Mouse (Mus musculus): ENCODE data around the gene Spp1. TPM values are rescaled to one million over a fixed set of nuclear protein-coding genes. Genes with fewer than 3 reads are reported as not detected.
A peak's percentile ranks its signal among the peaks of the same experiment; 100 is the strongest.

The Spp1 gene
- polyA plus RNA-seq, 1 experiment from 2014 or later, result 65.2 TPM

- H3K9me3 ChIP-seq (ENCODE audit: control insufficient read depth, low read length), result no peaks in the 10 kb centered on the region
- DNase-seq, result peak; percentile 26
- ATAC-seq (ENCODE audit: low FRiP score, low TSS enrichment), result no peak
Observed at GRCm38 (mm10) chr5:104460856-104461255, 25.9 kb downstream of the Spp1 start.

GRCm38 (mm10) chr5:104465279-104465678 lies 30.4 kb downstream of the Spp1 start:
- DNase-seq (no peak), ATAC-seq (ENCODE audit: low FRiP score, low TSS enrichment) (no peak)
- no peak overlapping the region for H3K27ac ChIP-seq (replicated peaks; ENCODE audit: low read depth, low read length)
- no peak overlapping the region for H3K4me2 ChIP-seq (ENCODE audit: low read length)
- no peaks in the 10 kb centered on the region for H3K9me3 ChIP-seq (ENCODE audit: control insufficient read depth, low read length)
- peaks cover 27% of the 10 kb centered on the region for H3K36me3 ChIP-seq (ENCODE audit: control insufficient read depth, insufficient read depth, low read length)
- no peaks in the 10 kb centered on the region for H3K27me3 ChIP-seq (ENCODE audit: control insufficient read depth, insufficient read depth, low read length)
- H3K9ac ChIP-seq (replicated peaks; ENCODE audit: low read length), result no peak overlapping the region
- H3K4me3 ChIP-seq (replicated peaks; ENCODE audit: low read depth, low read length), result no peak overlapping the region
- 85% methylated on average over 8 of the region's 8 CpGs for WGBS
- H3K4me1 ChIP-seq (ENCODE audit: control insufficient read depth, insufficient read depth, low read length), result 0 out of 2 replicates have a peak, but pooled peaks cover 6% of the 10 kb centered on the region

More at GRCm38 (mm10) chr5:104460856-104461255, 25.9 kb downstream of the Spp1 start:
- peaks cover 5% of the 10 kb centered on the region; the same call in 1 of the 2 replicates for H3K36me3 ChIP-seq (ENCODE audit: control insufficient read depth, insufficient read depth, low read length)
- peak overlapping the region; percentile 72 for H3K4me2 ChIP-seq (ENCODE audit: low read length)
- no peak overlapping the region for H3K27ac ChIP-seq (replicated peaks; ENCODE audit: low read depth, low read length)
- 57% methylated on average over 6 of the region's 7 CpGs for WGBS
- H3K4me3 ChIP-seq (replicated peaks; ENCODE audit: low read depth, low read length), result peak overlapping the region; percentile 80
- peaks cover 16% of the 10 kb centered on the region; the same call in 1 of the 2 replicates for H3K4me1 ChIP-seq (ENCODE audit: control insufficient read depth, insufficient read depth, low read length)
- 0 out of 2 replicates have a peak overlapping the region, but pooled peaks have one; percentile 3 for H3K9ac ChIP-seq (replicated peaks; ENCODE audit: low read length)
- H3K27me3 ChIP-seq (ENCODE audit: control insufficient read depth, insufficient read depth, low read length), result no peaks in the 10 kb centered on the region

DNA sequence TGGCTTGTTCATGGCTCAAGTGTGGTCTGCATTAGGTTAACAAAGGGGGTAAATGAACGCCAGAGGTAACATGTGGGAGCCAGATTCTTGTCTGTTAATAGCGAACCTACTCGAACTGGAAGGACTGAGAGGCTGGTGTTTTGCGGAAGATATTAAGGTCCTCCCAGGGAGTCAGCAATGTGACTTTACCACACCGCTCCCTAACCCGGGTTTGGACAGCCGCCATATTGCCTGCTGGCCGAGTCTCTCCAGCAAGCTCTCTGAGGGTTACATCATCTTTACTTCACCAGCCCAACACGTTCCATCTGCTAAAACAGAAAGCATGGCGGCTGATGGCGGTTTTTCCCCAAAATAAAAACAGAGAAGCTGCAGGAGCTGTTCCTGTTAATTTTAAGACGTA lies 30.8 kb downstream of the Spp1 start:
- no peaks in the 10 kb centered on the region for H3K27me3 ChIP-seq (ENCODE audit: control insufficient read depth, insufficient read depth, low read length)
- no peak for DNase-seq
- H3K4me1 ChIP-seq (ENCODE audit: control insufficient read depth, insufficient read depth, low read length), result 0 out of 2 replicates have a peak, but pooled peaks cover 6% of the 10 kb centered on the region
- no peaks in the 10 kb centered on the region for H3K9me3 ChIP-seq (ENCODE audit: control insufficient read depth, low read length)
- H3K9ac ChIP-seq (replicated peaks; ENCODE audit: low read length), result no peak overlapping the region
- peaks cover 30% of the 10 kb centered on the region for H3K36me3 ChIP-seq (ENCODE audit: control insufficient read depth, insufficient read depth, low read length)
- no peak overlapping the region for H3K27ac ChIP-seq (replicated peaks; ENCODE audit: low read depth, low read length)
- ATAC-seq (ENCODE audit: low FRiP score, low TSS enrichment), result no peak
- 92% methylated on average over 12 of the region's 12 CpGs for WGBS
- no peak overlapping the region for H3K4me3 ChIP-seq (replicated peaks; ENCODE audit: low read depth, low read length)
- H3K4me2 ChIP-seq (ENCODE audit: low read length), result no peak overlapping the region

DNA sequence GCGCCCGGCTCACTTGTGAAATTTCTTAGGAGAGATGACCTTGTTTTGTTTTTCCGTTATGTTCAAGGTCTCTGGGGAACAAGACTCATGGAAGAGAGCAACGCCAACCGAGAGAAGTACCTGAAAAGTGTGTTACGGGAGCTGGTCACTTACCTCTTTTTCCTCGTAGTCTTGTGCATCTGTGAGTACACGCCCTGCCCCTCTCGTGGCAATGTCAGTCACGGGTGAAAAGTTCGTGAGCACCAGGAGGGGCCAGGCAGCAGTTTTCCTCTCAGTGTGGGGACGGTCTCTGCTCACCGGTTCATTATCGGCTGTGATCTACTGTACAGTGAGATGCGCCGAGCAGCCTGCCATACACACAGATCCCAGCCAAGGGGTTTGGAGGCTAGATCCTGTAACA lies 31.9 kb downstream of the Spp1 start:
- Histone ChIP-seq H3K4me2 (ENCODE audit: low read length) (no peak overlapping the region), H3K9me3 (ENCODE audit: control insufficient read depth, low read length) (no peaks in the 10 kb centered on the region), H3K9ac (replicated peaks; ENCODE audit: low read length) (no peak overlapping the region), H3K4me3 (replicated peaks; ENCODE audit: low read depth, low read length) (no peak overlapping the region), H3K27ac (replicated peaks; ENCODE audit: low read depth, low read length) (no peak overlapping the region), H3K27me3 (ENCODE audit: control insufficient read depth, insufficient read depth, low read length) (no peaks in the 10 kb centered on the region), H3K36me3 (ENCODE audit: control insufficient read depth, insufficient read depth, low read length) (peaks cover 37% of the 10 kb centered on the region), H3K4me1 (ENCODE audit: control insufficient read depth, insufficient read depth, low read length) (no peaks in the 10 kb centered on the region)
- 94% methylated on average over 16 of the region's 16 CpGs for WGBS
- no peak for ATAC-seq (ENCODE audit: low FRiP score, low TSS enrichment)
- no peak for DNase-seq

DNA sequence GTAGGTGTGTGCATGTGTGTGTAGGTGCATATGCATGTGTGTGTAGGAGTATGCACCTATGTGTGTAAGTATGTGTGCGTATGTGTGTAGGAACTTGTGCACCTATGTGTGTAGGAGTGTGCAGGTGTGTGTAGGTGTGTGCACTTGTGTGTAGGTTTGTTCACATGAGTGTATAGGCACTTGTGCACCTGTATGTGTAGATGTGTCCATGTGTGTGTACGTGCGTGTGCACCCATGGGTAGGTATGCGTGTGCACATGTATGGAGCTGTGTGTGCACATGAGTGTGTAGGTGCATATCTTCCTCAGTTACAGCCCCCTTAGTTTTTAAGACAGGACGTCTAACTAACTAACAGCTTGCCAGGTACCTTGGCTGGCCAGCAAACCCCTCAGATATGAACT lies 33.7 kb downstream of the Spp1 start:
- Histone ChIP-seq H3K9me3 (ENCODE audit: control insufficient read depth, low read length) (no peaks in the 10 kb centered on the region), H3K4me2 (ENCODE audit: low read length) (no peak overlapping the region), H3K4me1 (ENCODE audit: control insufficient read depth, insufficient read depth, low read length) (no peaks in the 10 kb centered on the region), H3K36me3 (ENCODE audit: control insufficient read depth, insufficient read depth, low read length) (peaks cover 44% of the 10 kb centered on the region), H3K27me3 (ENCODE audit: control insufficient read depth, insufficient read depth, low read length) (no peaks in the 10 kb centered on the region), H3K9ac (replicated peaks; ENCODE audit: low read length) (no peak overlapping the region), H3K27ac (replicated peaks; ENCODE audit: low read depth, low read length) (no peak overlapping the region), H3K4me3 (replicated peaks; ENCODE audit: low read depth, low read length) (no peak overlapping the region)
- 93% methylated on average over 5 of the region's 5 CpGs for WGBS
- DNase-seq (no peak), ATAC-seq (ENCODE audit: low FRiP score, low TSS enrichment) (no peak)

DNA sequence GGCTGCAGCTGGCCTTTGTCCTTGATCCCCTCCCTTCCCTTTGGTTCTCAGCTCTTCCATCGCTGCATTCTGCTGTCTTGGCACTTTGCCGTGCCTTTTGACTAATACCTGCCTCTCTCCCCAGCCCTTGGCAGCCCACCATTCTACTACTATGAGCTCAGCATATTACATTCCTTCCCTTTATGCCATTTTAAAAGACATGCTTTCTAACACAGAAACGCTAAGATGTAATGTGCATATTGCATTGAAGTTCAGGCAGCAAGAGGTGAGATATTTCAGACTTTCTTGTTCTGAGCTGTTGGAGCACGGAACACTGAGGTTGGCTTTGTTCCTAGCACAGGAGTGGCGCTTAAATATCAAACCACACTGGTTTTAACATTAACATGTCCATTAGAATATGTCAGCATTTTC lies 36.1 kb downstream of the Spp1 start:
- no peak overlapping the region for H3K4me3 ChIP-seq (replicated peaks; ENCODE audit: low read depth, low read length)
- no peaks in the 10 kb centered on the region for H3K9me3 ChIP-seq (ENCODE audit: control insufficient read depth, low read length)
- ATAC-seq (ENCODE audit: low FRiP score, low TSS enrichment), result no peak
- H3K9ac ChIP-seq (replicated peaks; ENCODE audit: low read length), result no peak overlapping the region
- no peaks in the 10 kb centered on the region for H3K27me3 ChIP-seq (ENCODE audit: control insufficient read depth, insufficient read depth, low read length)
- no peak overlapping the region for H3K4me2 ChIP-seq (ENCODE audit: low read length)
- no peaks in the 10 kb centered on the region for H3K4me1 ChIP-seq (ENCODE audit: control insufficient read depth, insufficient read depth, low read length)
- no peak for DNase-seq
- peaks cover 38% of the 10 kb centered on the region for H3K36me3 ChIP-seq (ENCODE audit: control insufficient read depth, insufficient read depth, low read length)
- 86% methylated on average over 5 of the region's 5 CpGs for WGBS
- H3K27ac ChIP-seq (replicated peaks; ENCODE audit: low read depth, low read length), result no peak overlapping the region

DNA sequence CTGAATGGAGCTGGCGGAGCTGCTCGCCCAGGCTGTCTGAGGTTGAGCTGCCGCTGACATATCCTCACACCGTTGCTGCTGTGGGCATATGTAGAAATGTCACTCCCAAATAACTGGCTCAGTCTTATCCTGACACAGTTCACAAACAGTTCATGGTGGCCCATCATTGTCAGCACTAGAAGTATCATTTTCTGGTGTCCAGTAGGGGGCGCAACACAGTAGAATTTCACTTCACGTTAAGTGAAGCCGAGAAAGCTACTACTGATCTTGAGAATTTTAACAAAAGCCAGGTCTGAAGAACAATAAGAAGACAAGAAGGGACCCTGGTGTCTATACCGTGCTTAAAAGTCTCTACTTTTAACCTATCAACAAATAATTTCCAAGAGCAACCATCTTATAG lies 37.5 kb downstream of the Spp1 start:
- WGBS, result 96% methylated on average over 8 of the region's 8 CpGs
- ATAC-seq (ENCODE audit: low FRiP score, low TSS enrichment), result no peak
- Histone ChIP-seq H3K4me2 (ENCODE audit: low read length) (no peak overlapping the region), H3K27ac (replicated peaks; ENCODE audit: low read depth, low read length) (no peak overlapping the region), H3K9me3 (ENCODE audit: control insufficient read depth, low read length) (no peaks in the 10 kb centered on the region), H3K36me3 (ENCODE audit: control insufficient read depth, insufficient read depth, low read length) (peaks cover 35% of the 10 kb centered on the region), H3K4me1 (ENCODE audit: control insufficient read depth, insufficient read depth, low read length) (no peaks in the 10 kb centered on the region), H3K4me3 (replicated peaks; ENCODE audit: low read depth, low read length) (no peak overlapping the region), H3K9ac (replicated peaks; ENCODE audit: low read length) (no peak overlapping the region), H3K27me3 (ENCODE audit: control insufficient read depth, insufficient read depth, low read length) (no peaks in the 10 kb centered on the region)
- DNase-seq, result peak; percentile 11

DNA sequence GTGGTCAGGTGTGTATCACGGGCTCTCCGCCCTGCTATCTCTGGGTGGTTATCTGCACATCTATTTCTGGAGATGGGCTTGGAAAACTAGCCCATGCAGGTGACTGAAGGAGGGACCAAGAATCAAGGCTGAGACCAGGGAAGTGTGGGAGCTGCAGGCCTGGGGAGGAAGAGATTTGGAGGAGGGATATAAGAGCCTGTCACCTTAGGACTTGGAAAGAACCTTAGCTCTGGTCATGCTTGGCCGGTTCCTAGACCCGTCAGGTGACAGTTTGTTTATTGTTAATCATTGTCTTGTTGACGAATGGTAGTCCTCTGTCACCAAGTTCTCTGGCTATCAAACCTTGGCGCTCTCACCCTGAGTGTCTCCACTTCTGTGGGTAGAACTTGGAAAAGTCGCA lies 45.4 kb downstream of the Spp1 start:
- H3K27me3 ChIP-seq (ENCODE audit: control insufficient read depth, insufficient read depth, low read length), result no peaks in the 10 kb centered on the region
- H3K9ac ChIP-seq (replicated peaks; ENCODE audit: low read length), result no peak overlapping the region
- H3K4me1 ChIP-seq (ENCODE audit: control insufficient read depth, insufficient read depth, low read length), result no peaks in the 10 kb centered on the region
- peaks cover 66% of the 10 kb centered on the region for H3K36me3 ChIP-seq (ENCODE audit: control insufficient read depth, insufficient read depth, low read length)
- H3K4me3 ChIP-seq (replicated peaks; ENCODE audit: low read depth, low read length), result no peak overlapping the region
- ATAC-seq (ENCODE audit: low FRiP score, low TSS enrichment) (no peak), DNase-seq (no peak)
- H3K4me2 ChIP-seq (ENCODE audit: low read length), result no peak overlapping the region
- whole genome bisulfite sequencing, result 95% methylated on average over 7 of the region's 7 CpGs
- H3K27ac ChIP-seq (replicated peaks; ENCODE audit: low read depth, low read length), result no peak overlapping the region
- H3K9me3 ChIP-seq (ENCODE audit: control insufficient read depth, low read length), result no peaks in the 10 kb centered on the region

DNA sequence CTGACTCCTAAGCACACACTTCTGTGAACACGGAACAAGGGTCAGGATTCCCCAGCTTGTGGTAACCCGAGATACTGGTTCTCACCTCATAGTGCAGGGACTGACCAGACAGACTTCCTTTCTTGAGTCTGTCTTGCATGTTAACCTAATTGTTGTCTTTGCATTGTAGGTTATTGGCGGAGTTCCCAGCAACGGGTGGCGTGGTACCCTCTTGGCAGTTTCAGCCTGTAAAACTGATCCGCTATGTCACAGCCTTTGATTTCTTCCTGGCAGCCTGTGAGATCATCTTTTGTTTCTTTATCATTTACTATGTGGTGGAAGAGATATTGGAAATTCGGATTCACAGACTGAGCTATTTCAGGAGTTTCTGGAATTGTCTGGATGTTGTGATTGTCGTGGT lies 47.9 kb downstream of the Spp1 start:
- Histone ChIP-seq H3K27ac (replicated peaks; ENCODE audit: low read depth, low read length) (no peak overlapping the region), H3K36me3 (ENCODE audit: control insufficient read depth, insufficient read depth, low read length) (peaks cover 67% of the 10 kb centered on the region), H3K27me3 (ENCODE audit: control insufficient read depth, insufficient read depth, low read length) (no peaks in the 10 kb centered on the region), H3K4me2 (ENCODE audit: low read length) (no peak overlapping the region), H3K9me3 (ENCODE audit: control insufficient read depth, low read length) (no peaks in the 10 kb centered on the region), H3K4me1 (ENCODE audit: control insufficient read depth, insufficient read depth, low read length) (no peaks in the 10 kb centered on the region), H3K9ac (replicated peaks; ENCODE audit: low read length) (no peak overlapping the region), H3K4me3 (replicated peaks; ENCODE audit: low read depth, low read length) (no peak overlapping the region)
- peak; percentile 48 for DNase-seq
- WGBS, result 74% methylated on average over 8 of the region's 8 CpGs
- no peak; the same call in 1 of the 2 replicates for ATAC-seq (ENCODE audit: low FRiP score, low TSS enrichment)

Data from midbrain, embryonic 14.5 days (tissue).